Mouse (Mus musculus): ENCODE measurements around the gene Dnajc16. TPM values are rescaled to one million over a fixed set of nuclear protein-coding genes. Genes with fewer than 3 reads are reported as not detected.
A peak's percentile ranks its signal among the peaks of the same experiment; 100 is the strongest.

Dnajc16 gene
- total and polyA plus RNA-seq, 2 experiments from 2014 or later = 6.5 to 19.2 TPM

DNA sequence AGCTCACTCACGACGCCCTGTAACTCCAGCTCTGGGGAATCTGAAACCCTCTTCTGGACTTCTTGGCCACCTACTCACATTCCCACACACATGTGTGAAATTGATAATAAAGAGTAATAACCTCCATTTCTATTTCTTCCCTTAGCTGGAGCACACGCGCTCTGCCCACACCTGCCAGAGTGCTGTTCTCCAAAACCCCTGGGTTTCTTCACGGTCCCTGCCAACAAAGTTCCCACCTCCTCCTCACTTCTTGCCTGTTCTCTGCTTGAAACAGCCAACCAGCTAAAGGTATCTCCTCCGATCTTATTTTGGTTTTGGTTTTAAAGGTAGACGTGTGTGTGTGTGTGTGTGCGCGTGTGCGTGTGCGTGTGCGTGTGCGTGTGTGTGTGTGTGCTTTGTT is 60.3 kb downstream of the Dnajc16 start:
- Histone ChIP-seq H3K4me2 (ENCODE audit: low read depth) (no peak overlapping the region), H3K4me3 (ENCODE audit: low read depth, low read length) (no peak overlapping the region), H3K36me3 (ENCODE audit: insufficient read depth) (no peaks in the 10 kb centered on the region), H3K4me1 (ENCODE audit: insufficient read depth) (no peaks in the 10 kb centered on the region), H3K27ac (ENCODE audit: low read depth, low read length) (no peak overlapping the region), H3K9me3 (ENCODE audit: low read length) (no peaks in the 10 kb centered on the region), H3K9ac (no peak overlapping the region), H3K27me3 (ENCODE audit: insufficient read depth, low read length) (no peaks in the 10 kb centered on the region; the same call in 1 of the 2 replicates)
- no peak for TF ChIP-seq CTCF (IDR thresholded peaks at IDR 0.05; ENCODE audit: low read depth)
- 87% methylated on average over 13 of the region's 13 CpGs for WGBS
- no peak for DNase-seq
- ATAC-seq = no peak

DNA sequence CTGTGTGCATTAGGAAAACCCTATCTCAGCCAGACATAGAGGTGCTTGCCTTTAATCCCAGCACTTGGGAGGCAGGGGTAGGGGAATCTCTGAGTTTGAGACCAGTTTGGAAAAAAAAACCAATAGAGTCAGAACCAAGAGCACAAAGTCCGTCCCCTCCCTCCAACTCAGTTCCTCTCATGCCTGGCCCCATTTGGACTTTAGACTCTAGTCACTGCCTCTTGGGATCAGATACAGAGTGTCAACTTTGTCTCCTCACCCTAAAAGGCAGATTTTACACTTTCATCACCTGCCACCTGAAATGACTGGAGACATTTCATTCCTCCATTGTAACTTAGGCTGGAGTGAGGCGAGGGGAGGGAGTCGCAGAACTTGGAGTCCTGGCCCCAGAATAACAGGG is 61.5 kb downstream of the Dnajc16 start:
- TF ChIP-seq CTCF (IDR thresholded peaks at IDR 0.05; ENCODE audit: low read depth) = no peak
- H3K4me2 ChIP-seq (ENCODE audit: low read depth) = no peak overlapping the region
- ATAC-seq = no peak

DNA sequence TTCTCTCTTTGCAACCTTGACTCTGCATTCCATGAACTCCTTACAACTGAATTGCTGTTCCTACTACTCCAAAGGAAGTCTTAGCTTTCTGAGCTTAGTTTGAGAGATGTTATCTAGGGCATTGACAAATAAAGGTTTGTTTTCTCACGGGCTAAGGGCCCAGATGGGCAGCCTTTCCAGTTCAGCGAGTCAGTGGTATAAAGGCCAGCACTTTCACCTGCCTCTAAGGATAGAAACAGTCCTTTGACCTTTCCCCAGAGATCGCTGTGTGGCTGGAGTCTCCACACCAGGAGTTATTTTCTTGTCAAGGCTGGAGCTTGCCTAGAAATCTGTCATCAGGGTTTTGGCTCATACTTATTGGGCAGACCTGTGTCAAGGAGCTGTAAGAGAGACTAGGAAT is 65.0 kb downstream of the Dnajc16 start:
- TF ChIP-seq CTCF (IDR thresholded peaks at IDR 0.05; ENCODE audit: low read depth) = no peak
- Histone ChIP-seq H3K27me3 (ENCODE audit: insufficient read depth, low read length) (no peaks in the 10 kb centered on the region), H3K4me2 (ENCODE audit: low read depth) (no peak overlapping the region), H3K9me3 (ENCODE audit: low read length) (no peaks in the 10 kb centered on the region), H3K4me1 (ENCODE audit: insufficient read depth) (peaks cover 9% of the 10 kb centered on the region), H3K9ac (no peak overlapping the region), H3K36me3 (ENCODE audit: insufficient read depth) (no peaks in the 10 kb centered on the region), H3K27ac (ENCODE audit: low read depth, low read length) (no peak overlapping the region), H3K4me3 (ENCODE audit: low read depth, low read length) (no peak overlapping the region)
- DNase-seq (no peak), ATAC-seq (no peak)
- 62% methylated on average over 3 of the region's 3 CpGs for WGBS

More for the DNA sequence above, 61.5 kb downstream of the Dnajc16 start:
- H3K27me3 ChIP-seq (ENCODE audit: insufficient read depth, low read length) = no peaks in the 10 kb centered on the region; the same call in 1 of the 2 replicates
- no peaks in the 10 kb centered on the region for H3K4me1 ChIP-seq (ENCODE audit: insufficient read depth)
- H3K9ac ChIP-seq = no peak overlapping the region
- no peaks in the 10 kb centered on the region for H3K9me3 ChIP-seq (ENCODE audit: low read length)
- DNase-seq = no peak
- H3K4me3 ChIP-seq (ENCODE audit: low read depth, low read length) = no peak overlapping the region
- WGBS = 69% methylated on average over 3 of the region's 3 CpGs
- H3K27ac ChIP-seq (ENCODE audit: low read depth, low read length) = no peak overlapping the region
- H3K36me3 ChIP-seq (ENCODE audit: insufficient read depth) = no peaks in the 10 kb centered on the region

DNA sequence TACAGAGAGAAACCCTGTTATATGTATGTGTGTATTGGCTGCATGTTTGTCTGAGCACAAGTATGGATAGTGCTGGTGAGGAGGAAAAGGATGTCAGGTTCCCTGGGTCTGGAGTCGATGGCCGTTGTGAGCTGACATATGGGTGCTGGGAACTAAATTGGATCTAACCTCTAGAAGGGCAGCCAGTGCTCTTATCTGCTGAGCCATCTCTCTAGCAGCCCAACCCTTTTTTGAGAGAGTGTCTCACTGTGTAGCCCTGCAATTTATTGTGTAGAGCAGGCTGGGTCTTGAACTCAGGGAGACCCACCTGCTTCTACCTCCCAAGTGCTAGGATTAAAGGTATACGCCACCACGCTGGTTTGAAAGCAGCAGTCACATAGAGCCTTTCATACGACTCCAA is 65.5 kb downstream of the Dnajc16 start:
- H3K27me3 ChIP-seq (ENCODE audit: insufficient read depth, low read length) = no peaks in the 10 kb centered on the region
- no peak overlapping the region for H3K4me2 ChIP-seq (ENCODE audit: low read depth)
- no peak overlapping the region for H3K27ac ChIP-seq (ENCODE audit: low read depth, low read length)
- DNase-seq (no peak), ATAC-seq (no peak)
- peaks cover 9% of the 10 kb centered on the region for H3K4me1 ChIP-seq (ENCODE audit: insufficient read depth)
- H3K36me3 ChIP-seq (ENCODE audit: insufficient read depth) = no peaks in the 10 kb centered on the region
- no peak overlapping the region for H3K9ac ChIP-seq
- WGBS = 85% methylated on average over 5 of the region's 5 CpGs
- no peak for TF ChIP-seq CTCF (IDR thresholded peaks at IDR 0.05; ENCODE audit: low read depth)
- no peaks in the 10 kb centered on the region for H3K9me3 ChIP-seq (ENCODE audit: low read length)
- H3K4me3 ChIP-seq (ENCODE audit: low read depth, low read length) = no peak overlapping the region

DNA sequence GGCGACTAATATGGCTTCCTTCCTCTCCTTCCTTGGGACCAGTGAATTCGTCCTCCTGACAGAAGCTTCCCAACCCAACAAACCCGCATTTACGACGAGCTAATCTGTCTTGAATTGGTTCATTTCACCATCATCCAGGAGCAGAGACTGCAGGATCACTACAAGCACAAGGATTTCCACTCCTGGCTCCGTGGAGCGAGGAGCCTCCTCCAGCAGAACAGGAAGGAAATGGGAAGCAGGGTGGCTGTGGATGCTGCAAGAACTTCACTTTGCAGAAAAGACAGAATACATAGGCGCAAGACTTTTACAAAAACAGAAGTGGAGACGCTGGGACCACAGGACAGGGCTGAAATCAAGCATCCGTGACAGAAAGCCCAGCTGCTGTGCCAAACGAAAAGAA is 66.1 kb downstream of the Dnajc16 start:
- Histone ChIP-seq H3K27me3 (ENCODE audit: insufficient read depth, low read length) (no peaks in the 10 kb centered on the region), H3K4me1 (ENCODE audit: insufficient read depth) (peaks cover 9% of the 10 kb centered on the region), H3K4me3 (ENCODE audit: low read depth, low read length) (no peak overlapping the region), H3K4me2 (ENCODE audit: low read depth) (no peak overlapping the region), H3K36me3 (ENCODE audit: insufficient read depth) (no peaks in the 10 kb centered on the region), H3K9me3 (ENCODE audit: low read length) (no peaks in the 10 kb centered on the region), H3K9ac (no peak overlapping the region), H3K27ac (ENCODE audit: low read depth, low read length) (no peak overlapping the region)
- ATAC-seq (no peak), DNase-seq (no peak)
- TF ChIP-seq CTCF (IDR thresholded peaks at IDR 0.05; ENCODE audit: low read depth) = no peak
- WGBS = 70% methylated on average over 11 of the region's 11 CpGs

DNA sequence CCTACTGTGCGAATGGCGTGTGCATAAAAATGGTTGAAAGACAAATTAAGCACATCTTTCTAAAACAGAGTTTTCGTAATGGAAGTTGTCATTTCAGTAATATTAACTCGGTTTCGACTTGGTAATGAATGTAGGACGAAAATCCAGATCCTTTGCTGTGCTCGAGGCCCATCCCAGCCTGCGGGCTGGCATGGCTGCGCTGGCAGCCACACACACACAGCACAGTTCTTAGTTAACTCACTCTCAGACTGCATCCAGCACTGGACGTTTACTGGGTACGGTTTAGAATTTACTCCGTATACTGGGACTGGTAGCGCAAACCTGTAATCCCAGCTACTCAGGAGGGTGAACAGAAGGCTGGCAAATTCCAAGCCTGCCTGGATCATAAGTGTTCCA is 67.1 kb downstream of the Dnajc16 start:
- DNase-seq = no peak
- H3K9ac ChIP-seq = peak overlapping the region; percentile 87
- H3K4me1 ChIP-seq (ENCODE audit: insufficient read depth) = peaks cover 9% of the 10 kb centered on the region
- WGBS = 4% methylated on average over 13 of the region's 13 CpGs
- H3K27me3 ChIP-seq (ENCODE audit: insufficient read depth, low read length) = no peaks in the 10 kb centered on the region
- peak overlapping the region; percentile 90 for H3K4me2 ChIP-seq (ENCODE audit: low read depth)
- no peak for TF ChIP-seq CTCF (IDR thresholded peaks at IDR 0.05; ENCODE audit: low read depth)
- H3K27ac ChIP-seq (ENCODE audit: low read depth, low read length) = peak overlapping the region; percentile 68
- no peaks in the 10 kb centered on the region for H3K9me3 ChIP-seq (ENCODE audit: low read length)
- peak overlapping the region; percentile 94 for H3K4me3 ChIP-seq (ENCODE audit: low read depth, low read length)
- H3K36me3 ChIP-seq (ENCODE audit: insufficient read depth) = no peaks in the 10 kb centered on the region
- ATAC-seq = peak; percentile 67

DNA sequence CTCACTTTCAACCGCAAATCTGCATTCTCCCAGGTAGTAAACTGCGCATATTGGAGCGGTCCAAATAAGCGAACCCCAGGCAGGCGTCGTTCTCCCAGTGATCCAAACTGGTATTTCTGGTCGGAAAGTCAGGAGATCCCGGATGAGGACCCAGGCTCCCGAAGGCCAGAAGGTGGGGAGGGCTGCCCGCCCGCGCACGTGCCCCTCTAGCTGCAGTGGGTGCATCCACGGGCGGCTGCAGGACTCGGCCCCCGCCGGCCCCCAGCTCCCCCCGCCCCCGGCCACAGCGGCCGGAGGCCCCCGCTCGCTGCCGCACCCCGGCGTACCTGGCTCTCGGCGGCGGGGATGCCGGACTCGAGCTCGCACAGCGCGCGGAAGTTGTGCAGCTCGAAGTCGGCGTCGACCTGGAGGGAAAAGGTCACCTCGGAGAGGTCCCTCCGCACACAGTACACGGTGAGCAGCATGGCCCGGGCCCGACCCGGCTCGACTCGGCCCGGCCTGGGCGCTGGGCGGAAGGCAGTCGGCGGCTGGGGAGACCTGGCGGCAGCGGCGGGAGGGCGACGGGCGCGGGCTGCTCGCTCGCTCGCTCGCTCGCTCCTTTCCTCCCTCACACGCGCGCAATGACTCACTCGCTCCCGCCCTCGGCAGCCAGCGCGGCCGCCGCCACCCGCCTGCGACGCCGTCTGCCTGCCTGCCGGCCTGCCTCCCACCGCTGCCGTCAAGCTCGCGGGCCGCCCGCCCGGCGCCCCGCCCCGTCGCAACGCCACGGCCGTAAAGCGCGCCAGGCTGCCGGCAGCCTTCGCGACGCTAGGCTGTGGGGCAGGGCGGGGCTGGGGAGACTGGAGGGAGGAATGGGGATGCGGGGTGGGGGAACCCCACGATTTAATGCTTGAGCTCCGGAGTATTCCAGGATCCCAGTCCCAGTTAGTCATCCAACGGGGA is 67.7 kb downstream of the Dnajc16 start, which contains the start of gene Ddi2:
Gene Ddi2, minus strand, starts transcription at position 689 of the 942 bp plus-strand sequence.
- Histone ChIP-seq H3K4me1 (ENCODE audit: insufficient read depth) (peaks cover 9% of the 10 kb centered on the region), H3K27me3 (ENCODE audit: insufficient read depth, low read length) (no peaks in the 10 kb centered on the region), H3K27ac (ENCODE audit: low read depth, low read length) (peak within 1 kb of the TSS; percentile 89), H3K36me3 (ENCODE audit: insufficient read depth) (no peaks in the 10 kb centered on the region), H3K9ac (peak within 1 kb of the TSS; percentile 87), H3K4me2 (ENCODE audit: low read depth) (peak within 1 kb of the TSS; percentile 90), H3K4me3 (ENCODE audit: low read depth, low read length) (peak within 1 kb of the TSS; percentile 94), H3K9me3 (ENCODE audit: low read length) (no peaks in the 10 kb centered on the region)
- DNase-seq = peak; percentile 97
- TF ChIP-seq CTCF (IDR thresholded peaks at IDR 0.05; ENCODE audit: low read depth) = 0 out of 2 replicates have a peak, but pooled peaks have one; percentile 1
- ATAC-seq = peak; percentile 96
- 1% methylated on average over 88 of the region's 105 CpGs for WGBS
